ENCODE assay signal across 25 mouse cellular contexts in the genomic region with DNA sequence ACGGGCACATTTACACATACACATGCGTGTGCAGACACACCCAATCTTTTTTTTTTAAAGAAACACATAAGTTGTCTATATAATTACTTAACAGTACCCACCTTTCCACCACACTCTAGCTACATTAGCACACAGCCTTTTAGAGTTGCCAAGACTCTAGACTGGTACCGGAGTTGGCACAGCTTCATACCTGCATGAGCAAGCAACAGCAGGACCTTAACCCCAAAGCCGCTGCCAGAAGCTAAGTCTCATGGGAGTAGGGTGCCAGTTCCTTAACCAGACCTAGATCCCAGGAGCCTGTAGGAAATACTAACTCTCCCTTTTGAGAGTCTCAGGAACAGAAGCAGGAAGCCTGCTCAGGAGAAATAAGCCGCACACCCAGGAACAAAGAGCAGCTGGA. TPM values are rescaled to one million over a fixed set of nuclear protein-coding genes. Genes with fewer than 3 reads are reported as not detected.
DNase-seq lines count a peak whose midpoint lies in the region; ATAC-seq and TF ChIP-seq lines count a peak whose summit lies in the region.
"Had no signal": no experiment of that assay in that cellular context is flagged by ENCODE, and none has a peak within 500 bp of the region (broad histone marks: within the 10 kb centered on the region; RNA-seq: fewer than 3 reads in every experiment).

No protein-coding gene starts in this region.

- no peak overlapping the region for H3K9ac ChIP-seq in heart, embryonic 11.5 days (ENCODE audit: low read depth, low read length)
- H3K9ac ChIP-seq in kidney, embryonic 14.5 days (ENCODE audit: low read depth, low read length), result no peak overlapping the region
- H3K9ac ChIP-seq in liver, adult 2 months (ENCODE audit: low read depth, low read length), result no peak overlapping the region
- H3K9ac ChIP-seq in liver, embryonic 12.5 days, result no peak overlapping the region
- H3K9ac ChIP-seq: embryonic facial prominence, embryonic 13.5 days; forebrain, embryonic 12.5 days; forebrain, embryonic 15.5 days; heart, embryonic 12.5 days; heart, embryonic 15.5 days; hindbrain, embryonic 14.5 days had no signal

- no peaks in the 10 kb centered on the region for H3K27me3 ChIP-seq in heart, embryonic 11.5 days (ENCODE audit: control insufficient read depth, insufficient read depth, low read length)
- H3K27me3 ChIP-seq in kidney, adult 2 months (replicated peaks; ENCODE audit: control insufficient read depth, insufficient read depth, low read length), result no peaks in the 10 kb centered on the region
- H3K27me3 ChIP-seq in kidney, embryonic 14.5 days (ENCODE audit: control insufficient read depth, insufficient read depth, low read length), result no peaks in the 10 kb centered on the region
- H3K27me3 ChIP-seq in liver, adult 2 months (ENCODE audit: control insufficient read depth, insufficient read depth, low read length), result no peaks in the 10 kb centered on the region; the same call in 1 of the 2 replicates
- no peaks in the 10 kb centered on the region for H3K27me3 ChIP-seq in liver, embryonic 12.5 days (replicated peaks)
- H3K27me3 ChIP-seq: forebrain, embryonic 12.5 days; forebrain, embryonic 15.5 days; heart, embryonic 12.5 days had no signal

- no peak for TF ChIP-seq CTCF in kidney, adult 2 months (conservative IDR thresholded peaks at IDR 0.05; ENCODE audit: insufficient read depth, insufficient read length, low read depth, low read length)
- no peak for TF ChIP-seq CTCF in liver, adult 2 months (IDR thresholded peaks at IDR 0.05; ENCODE audit: low read depth, low read length)

- ATAC-seq in heart, embryonic 11.5 days (replicated peaks; ENCODE audit: insufficient number of reproducible peaks, low FRiP score, low TSS enrichment), result no peak
- ATAC-seq in kidney, embryonic 14.5 days (ENCODE audit: low FRiP score, low TSS enrichment), result no peak
- ATAC-seq in liver, embryonic 12.5 days, result no peak
- ATAC-seq in megakaryocyte progenitor cell, adult 5-6 weeks (replicated peaks; ENCODE audit: poor library complexity), result no peak
- ATAC-seq: activated CD4-positive, CD25-positive, alpha-beta regulatory T cell, adult 4 months; forebrain, embryonic 15.5 days had no signal

- H3K4me1 ChIP-seq in heart, embryonic 11.5 days (ENCODE audit: control insufficient read depth, insufficient read depth, low read length), result peaks cover 18% of the 10 kb centered on the region
- no peaks in the 10 kb centered on the region; the same call in 1 of the 2 replicates for H3K4me1 ChIP-seq in kidney, adult 2 months (ENCODE audit: control insufficient read depth, insufficient read depth, low read length)
- peaks cover 5% of the 10 kb centered on the region; the same call in 1 of the 2 replicates for H3K4me1 ChIP-seq in kidney, embryonic 14.5 days (ENCODE audit: control insufficient read depth, insufficient read depth, low read length)
- H3K4me1 ChIP-seq in liver, adult 2 months (ENCODE audit: control insufficient read depth, insufficient read depth, low read length), result no peaks in the 10 kb centered on the region
- no peaks in the 10 kb centered on the region for H3K4me1 ChIP-seq in liver, embryonic 12.5 days
- H3K4me1 ChIP-seq: embryonic facial prominence, embryonic 13.5 days; forebrain, embryonic 12.5 days; forebrain, embryonic 15.5 days had no signal

- H3K27ac ChIP-seq in heart, embryonic 11.5 days (ENCODE audit: low read depth, low read length), result no peak overlapping the region
- H3K27ac ChIP-seq in kidney, adult 2 months (ENCODE audit: insufficient read depth, low read depth, low read length), result no peak overlapping the region
- no peak overlapping the region for H3K27ac ChIP-seq in kidney, embryonic 14.5 days (ENCODE audit: low read depth, low read length)
- no peak overlapping the region for H3K27ac ChIP-seq in liver, adult 2 months (replicated peaks; ENCODE audit: insufficient read depth, low read depth, low read length)
- H3K27ac ChIP-seq in liver, embryonic 12.5 days, result no peak overlapping the region
- H3K27ac ChIP-seq: embryonic facial prominence, embryonic 10.5 days; embryonic facial prominence, embryonic 13.5 days; forebrain, embryonic 12.5 days; forebrain, embryonic 15.5 days; heart, embryonic 15.5 days; hindbrain, embryonic 10.5 days; hindbrain, embryonic 14.5 days had no signal

- H3K4me3 ChIP-seq in heart, embryonic 11.5 days (ENCODE audit: low read depth, low read length), result no peak overlapping the region
- H3K4me3 ChIP-seq in kidney, adult 2 months (ENCODE audit: insufficient read depth, low read depth, low read length), result no peak overlapping the region
- no peak overlapping the region for H3K4me3 ChIP-seq in kidney, embryonic 14.5 days (ENCODE audit: low read length)
- no peak overlapping the region for H3K4me3 ChIP-seq in liver, adult 2 months (ENCODE audit: insufficient read depth, low read depth, low read length)
- no peak overlapping the region for H3K4me3 ChIP-seq in liver, embryonic 12.5 days
- H3K4me3 ChIP-seq: embryonic facial prominence, embryonic 10.5 days; embryonic facial prominence, embryonic 13.5 days; erythroblast, embryonic 14.5 days; forebrain, embryonic 12.5 days; forebrain, embryonic 15.5 days; heart, embryonic 12.5 days; heart, embryonic 15.5 days; hindbrain, embryonic 10.5 days had no signal

- H3K9me3 ChIP-seq in heart, embryonic 11.5 days (replicated peaks; ENCODE audit: control insufficient read depth, low read length), result no peaks in the 10 kb centered on the region
- H3K9me3 ChIP-seq in kidney, embryonic 14.5 days (ENCODE audit: control insufficient read depth, low read length), result no peaks in the 10 kb centered on the region
- no peaks in the 10 kb centered on the region for H3K9me3 ChIP-seq in liver, embryonic 12.5 days (replicated peaks)
- H3K9me3 ChIP-seq: embryonic facial prominence, embryonic 10.5 days; embryonic facial prominence, embryonic 13.5 days; forebrain, embryonic 12.5 days; forebrain, embryonic 15.5 days; heart, embryonic 12.5 days; heart, embryonic 15.5 days; hindbrain, embryonic 10.5 days had no signal

- no peaks in the 10 kb centered on the region for H3K79me2 ChIP-seq in liver, adult 2 months (ENCODE audit: control insufficient read depth, insufficient read depth, low read length)

- no peak for TF ChIP-seq POLR2A in kidney, adult 2 months (IDR thresholded peaks at IDR 0.05; ENCODE audit: low read depth, low read length)
- TF ChIP-seq POLR2A in liver, adult 2 months (IDR thresholded peaks at IDR 0.05; ENCODE audit: extremely low read depth, insufficient read depth, low read length), result no peak

- no peak overlapping the region for H3K4me2 ChIP-seq in heart, embryonic 11.5 days
- no peak overlapping the region for H3K4me2 ChIP-seq in kidney, embryonic 14.5 days (replicated peaks; ENCODE audit: low read depth, low read length)
- no peak overlapping the region for H3K4me2 ChIP-seq in liver, embryonic 12.5 days
- H3K4me2 ChIP-seq: embryonic facial prominence, embryonic 13.5 days; forebrain, embryonic 12.5 days; forebrain, embryonic 15.5 days; heart, embryonic 12.5 days; heart, embryonic 15.5 days; hindbrain, embryonic 14.5 days had no signal

- 84% methylated on average over 5 of the region's 5 CpGs for WGBS in heart, embryonic 11.5 days (ENCODE audit: insufficient replicate concordance)
- 75% methylated on average over 5 of the region's 5 CpGs for WGBS in kidney, adult 2 months
- WGBS in kidney, embryonic 14.5 days, result 94% methylated on average over 5 of the region's 5 CpGs
- 69% methylated on average over 5 of the region's 5 CpGs for WGBS in liver, adult 2 months
- WGBS in liver, embryonic 12.5 days (ENCODE audit: insufficient replicate concordance), result 79% methylated on average over 5 of the region's 5 CpGs

- peak; percentile 61 for DNase-seq in heart, adult 11 months
- DNase-seq in kidney, adult 2 months, result peak; percentile 89
- DNase-seq in liver, adult 2 months (ENCODE audit: extremely low read depth, low read depth, low spot score), result peak; percentile 83
- DNase-seq in kidney, postnatal 36 days, result peak; percentile 75 to 80
- DNase-seq: adrenal gland, adult 8-10 months; adrenal gland, postnatal 25 days; embryo, embryonic 11 days; gastrocnemius, postnatal 10 days; gastrocnemius, postnatal 36 days; heart, postnatal 36 days had no signal

- H3K36me3 ChIP-seq in heart, embryonic 11.5 days (ENCODE audit: control insufficient read depth, insufficient read depth, low read length), result no peaks in the 10 kb centered on the region
- no peaks in the 10 kb centered on the region for H3K36me3 ChIP-seq in kidney, adult 2 months (ENCODE audit: control insufficient read depth, insufficient read depth, low read length)
- H3K36me3 ChIP-seq in kidney, embryonic 14.5 days (ENCODE audit: control insufficient read depth, insufficient read depth, low read length), result no peaks in the 10 kb centered on the region
- H3K36me3 ChIP-seq in liver, adult 2 months (ENCODE audit: control insufficient read depth, insufficient read depth, low read length), result no peaks in the 10 kb centered on the region
- no peaks in the 10 kb centered on the region for H3K36me3 ChIP-seq in liver, embryonic 12.5 days
- H3K36me3 ChIP-seq: embryonic facial prominence, embryonic 10.5 days; embryonic facial prominence, embryonic 13.5 days; forebrain, embryonic 12.5 days; forebrain, embryonic 15.5 days; heart, embryonic 12.5 days; heart, embryonic 15.5 days; hindbrain, embryonic 10.5 days had no signal

RNA-seq across cellular contexts. Expression of a gene that starts 20.5 kb away (rescaled TPM):
- polyA plus RNA-seq in heart, embryonic 11.5 days (2014; fragmentation: Nextera tagmentation; extraction: Ambion mirVana), result 1.9 and 2.4 TPM in 2 replicates
- polyA plus RNA-seq in kidney, adult 2 months (2012; rRNA removed), result 0.39 and 0.41 TPM in 2 replicates
- polyA plus RNA-seq in kidney, embryonic 14.5 days (2014; fragmentation: Nextera tagmentation; extraction: Ambion mirVana), result 0.61 and 1.1 TPM in 2 replicates
- 0.07 TPM in 1 of 2 replicates, not detected in the other for total RNA-seq in liver, adult 2 months (2014; rRNA removed)
- polyA plus RNA-seq in liver, adult 2 months (2012; rRNA removed), result not detected in 2 replicates
- 0.24 and 0.37 TPM in 2 replicates for polyA plus RNA-seq in liver, embryonic 12.5 days (2016; fragmentation: Nextera tagmentation; extraction: Ambion mirVana)
- total RNA-seq in megakaryocyte progenitor cell, adult 5-6 weeks (2015), result not detected in 2 replicates
- total RNA-seq in megakaryocyte progenitor cell, adult 5-6 weeks (2017), result not detected in 2 replicates
- total RNA-seq: granulocyte monocyte progenitor cell, adult 5-6 weeks had no signal
- polyA plus RNA-seq: activated CD4-positive, CD25-positive, alpha-beta regulatory T cell, adult 4 months; erythroblast, embryonic 14.5 days had no signal
